Mouse (Mus musculus): ENCODE measurements around the gene Gtf2e1. TPM values are rescaled to one million over a fixed set of nuclear protein-coding genes. Genes with fewer than 3 reads are reported as not detected.

Gtf2e1 gene
- total RNA-seq, 2 experiments from 2014 or later: 9.4 to 10.7 TPM

DNA sequence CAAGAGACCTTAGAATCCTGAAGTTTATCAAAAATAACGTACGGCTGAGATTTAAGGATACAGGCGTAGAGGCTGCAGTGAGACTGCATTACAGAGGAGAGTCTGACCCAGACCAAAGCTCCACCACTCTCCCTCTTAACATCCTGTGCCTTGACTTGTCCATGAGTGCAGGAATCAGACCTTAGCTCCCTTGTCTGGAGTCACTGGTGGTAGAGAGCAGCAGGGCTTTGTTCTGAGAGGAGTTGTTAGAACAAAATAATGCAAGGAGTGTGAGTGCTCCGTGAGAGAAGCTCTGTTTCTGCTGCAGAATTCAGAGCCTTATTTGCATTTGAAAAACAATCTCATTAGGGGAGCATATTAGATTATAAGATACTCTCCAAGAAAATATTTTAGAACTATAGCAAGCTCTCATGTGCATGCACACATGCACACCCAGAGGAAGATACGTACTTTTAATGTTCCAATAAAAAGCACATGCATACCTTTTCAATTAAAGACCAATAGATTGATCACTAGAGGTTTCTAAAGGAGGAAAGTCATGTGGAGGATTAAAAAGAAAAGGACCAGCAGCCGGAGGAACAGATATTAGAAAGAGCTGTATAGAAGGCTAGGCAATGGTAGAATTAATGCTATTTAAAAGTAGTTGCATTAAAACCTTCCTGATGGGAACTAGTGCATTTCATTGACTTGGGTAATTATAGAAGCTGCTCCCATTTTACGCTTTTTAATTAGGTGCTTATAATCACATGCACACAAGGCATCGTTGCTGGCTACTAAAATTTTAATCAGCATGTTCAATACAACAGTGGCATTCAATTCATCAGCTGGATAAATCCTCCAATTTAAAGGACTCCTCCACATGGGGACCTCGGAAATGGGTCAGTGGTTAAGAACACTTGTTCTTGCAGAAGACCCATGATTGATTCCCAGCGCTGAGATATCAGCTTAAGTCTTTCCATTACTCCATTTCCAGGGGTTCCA is 61.0 kb downstream of the Gtf2e1 start:
- DNase-seq: no peak

DNA sequence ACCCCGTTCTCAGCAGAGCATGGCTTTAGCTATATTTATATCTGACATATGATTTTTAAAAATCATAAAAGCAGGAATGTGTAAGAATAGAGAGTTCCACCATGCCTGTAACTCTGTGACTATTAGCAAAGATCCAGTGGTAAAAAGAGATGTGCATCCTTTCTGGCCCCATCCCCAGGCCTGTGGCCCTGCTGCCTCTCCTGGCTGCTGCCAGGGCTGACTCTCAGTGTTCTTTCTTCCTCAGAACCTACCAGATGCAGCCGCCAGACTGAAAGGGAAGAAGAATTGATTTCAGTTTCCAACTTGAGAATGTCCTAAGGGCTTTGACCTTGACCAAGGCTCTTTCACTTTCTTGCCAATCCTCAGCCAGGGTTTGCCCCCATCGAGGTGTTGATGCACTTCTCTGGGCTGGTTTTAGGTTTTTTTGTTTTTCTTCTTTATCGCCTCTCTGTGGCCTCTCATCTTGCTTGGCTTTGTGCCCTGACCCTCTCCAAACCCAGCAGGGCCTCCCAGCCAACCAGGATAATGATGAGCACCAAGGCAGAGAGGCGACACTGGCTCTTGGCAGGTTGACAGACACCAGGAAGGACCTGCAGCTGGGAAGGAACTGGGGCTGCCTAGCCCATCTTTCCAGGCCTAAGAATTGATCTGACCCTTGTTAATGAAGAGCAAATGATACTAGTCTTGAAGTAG is 66.8 kb downstream of the Gtf2e1 start:
- peak; percentile 14 for DNase-seq

DNA sequence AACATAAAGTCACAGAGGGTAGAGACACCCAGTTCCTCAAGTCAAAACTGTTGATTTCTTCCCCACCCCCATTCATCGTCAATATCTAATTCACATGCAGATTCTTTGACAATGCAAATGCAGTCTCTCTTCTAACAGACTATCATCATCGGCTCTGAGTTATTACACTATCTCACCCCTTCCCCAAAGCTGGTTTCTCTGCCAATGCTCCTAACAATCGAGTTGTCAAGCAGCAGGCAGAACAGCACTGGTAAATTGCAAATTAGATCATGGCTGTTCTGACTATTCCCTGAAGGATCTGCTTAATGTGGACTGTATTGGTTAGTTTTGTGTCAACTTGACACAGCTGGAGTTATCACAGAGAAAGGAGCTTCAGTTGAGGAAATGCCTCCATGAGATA is 70.0 kb downstream of the Gtf2e1 start:
- DNase-seq: no peak

GRCm38 (mm10) chr16:37463981-37464380 is 75.6 kb downstream of the Gtf2e1 start:
- DNase-seq: no peak

DNA sequence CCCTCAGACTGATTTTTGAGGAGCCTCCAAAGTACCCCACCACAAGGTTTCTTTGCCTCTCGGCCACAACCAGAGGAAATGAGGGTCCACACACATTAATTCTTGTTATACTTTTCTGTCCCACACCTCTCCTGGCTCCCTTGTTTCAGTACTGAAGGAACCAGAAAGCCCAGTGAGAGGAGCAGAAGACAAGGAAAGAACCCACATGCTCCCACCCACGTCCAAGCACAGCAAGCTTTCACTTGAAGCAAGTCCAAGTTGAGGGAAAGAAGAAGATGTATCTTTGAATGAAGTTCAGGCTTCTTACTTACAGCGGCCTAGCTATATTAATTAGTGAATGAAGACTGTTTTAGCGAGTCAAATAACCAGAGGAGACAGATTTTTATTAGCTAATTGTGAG is 76.7 kb downstream of the Gtf2e1 start:
- no peak for DNase-seq

DNA sequence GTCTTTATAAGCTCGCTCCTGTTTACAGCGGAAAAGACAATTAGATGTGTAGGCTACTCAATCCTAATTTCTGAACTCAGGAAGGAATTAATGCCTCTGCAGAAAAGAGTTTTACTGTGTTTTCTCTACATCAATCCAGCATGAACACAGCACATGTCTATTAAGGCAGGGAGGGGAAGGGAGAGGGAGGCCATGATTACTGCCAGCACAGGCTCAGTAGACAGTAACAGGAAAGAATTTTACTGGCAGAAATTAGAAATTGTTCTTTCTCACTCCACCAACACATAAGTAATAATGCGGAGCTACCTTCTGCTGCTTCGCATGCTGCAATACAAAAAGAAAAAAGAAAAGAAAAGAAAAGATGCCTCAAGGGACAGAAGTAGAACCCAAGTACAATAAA is 78.0 kb downstream of the Gtf2e1 start:
- DNase-seq: no peak

Other genes with a start within 250 kb of the Gtf2e1 start
- under 1 TPM; 0.16 to 0.48 TPM for gene Stxbp5l, start 154.8 kb downstream of the Gtf2e1 start, total RNA-seq (2021)
- gene Rabl3, start 96 bp upstream of the Gtf2e1 start, total RNA-seq (2021): 10 to 100 TPM; 15.3 to 16.4 TPM
- gene Hgd, start 40.4 kb upstream of the Gtf2e1 start, total RNA-seq (2021): under 1 TPM in 1 of 2 experiments, not detected in 1; 0.74 TPM
- 100 to 1,000 TPM; 141 to 154 TPM for gene Ndufb4, start 114.7 kb upstream of the Gtf2e1 start, total RNA-seq (2021)
- 100 to 1,000 TPM; 457 to 460 TPM for gene Fstl1, start 237.1 kb upstream of the Gtf2e1 start, total RNA-seq (2021)

All from heart, postnatal 4 days (tissue).